Mouse (Mus musculus) cortical plate, adult 2 months (tissue): ENCODE data around the gene Cilp2.

Experiments used
- CTCF ChIP-seq: fragments of 200-500 bp; IDR thresholded peaks from 2 replicates; pipeline ENCODE4 v1.5.1; 2011; ENCODE audit warnings: mild to moderate bottlenecking, control low read depth, low read length; ENCODE audit not compliant: insufficient read depth; ENCODE audit errors: extremely low read depth
- POLR2A ChIP-seq: fragments of 200-500 bp; IDR thresholded peaks from 2 replicates; pipeline ENCODE4 v1.6.1; 2011; ENCODE audit warnings: mild to moderate bottlenecking, low read length, control low read depth; ENCODE audit not compliant: insufficient read depth; ENCODE audit errors: extremely low read depth

DNA sequence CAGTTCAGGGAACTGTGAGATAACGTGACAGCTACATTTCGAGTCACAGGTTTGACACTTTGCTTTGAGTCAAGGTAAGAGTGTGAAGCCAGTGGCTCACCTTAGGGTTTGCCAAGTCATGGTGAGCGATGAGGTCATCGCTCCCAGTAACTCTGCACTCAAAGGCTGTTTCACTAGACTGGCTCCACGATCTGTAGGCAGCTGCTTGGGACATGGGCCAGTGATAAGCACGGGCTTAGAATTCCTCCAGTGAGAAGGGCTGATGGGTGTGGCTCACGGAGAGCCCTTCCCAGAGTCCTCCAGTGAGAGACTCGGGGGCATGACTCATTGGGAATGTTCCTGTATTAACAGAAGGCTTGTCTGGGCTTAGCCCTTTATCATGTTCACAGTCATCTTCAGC, 38.5 kb downstream of the Cilp2 start:
- TF ChIP-seq CTCF (no peak), POLR2A (no peak)
